Mouse (Mus musculus) left cerebral cortex, adult 18-20 months (tissue): ENCODE results near the gene Ptpn1. TPM values are rescaled to one million over a fixed set of nuclear protein-coding genes. Genes with fewer than 3 reads are reported as not detected.

Experiments used
- DNase-seq, 2 experiments: peaks; one replicate each; pipeline ENCODE4 v3.0.0; 2021 to 2022; ENCODE audit warnings: low spot score in 2 of 2, mixed read lengths in 1 of 2
- total RNA-seq, 2 experiments: library from RNA; stranded (reverse); gene quantifications; 2 replicates each; pipeline ENCODE4 v1.2.3; 2021

Ptpn1 gene
- total RNA-seq, 2 experiments from 2014 or later, result 60.8 to 62.7 TPM

DNA sequence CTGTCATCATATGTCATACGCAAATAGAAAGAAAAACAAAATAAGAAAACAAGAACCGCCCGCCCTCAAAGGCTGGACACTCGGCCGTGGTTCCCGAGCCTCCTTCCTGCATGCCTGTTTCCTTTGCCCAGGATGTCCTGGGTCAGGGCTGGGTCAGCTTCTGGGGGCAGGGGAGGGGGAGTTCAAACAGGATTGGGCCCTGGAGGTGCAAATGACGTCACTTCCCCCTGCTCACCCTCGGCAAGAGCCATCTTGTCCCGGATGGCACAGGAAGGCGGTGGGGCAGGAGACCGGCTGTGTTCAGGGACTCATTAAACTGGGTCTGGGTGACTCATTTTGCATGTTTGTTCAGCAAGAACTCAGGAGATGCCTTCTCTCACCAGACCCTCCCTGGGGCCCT lies 11.8 kb upstream of the Ptpn1 start:
- no peak for DNase-seq

DNA sequence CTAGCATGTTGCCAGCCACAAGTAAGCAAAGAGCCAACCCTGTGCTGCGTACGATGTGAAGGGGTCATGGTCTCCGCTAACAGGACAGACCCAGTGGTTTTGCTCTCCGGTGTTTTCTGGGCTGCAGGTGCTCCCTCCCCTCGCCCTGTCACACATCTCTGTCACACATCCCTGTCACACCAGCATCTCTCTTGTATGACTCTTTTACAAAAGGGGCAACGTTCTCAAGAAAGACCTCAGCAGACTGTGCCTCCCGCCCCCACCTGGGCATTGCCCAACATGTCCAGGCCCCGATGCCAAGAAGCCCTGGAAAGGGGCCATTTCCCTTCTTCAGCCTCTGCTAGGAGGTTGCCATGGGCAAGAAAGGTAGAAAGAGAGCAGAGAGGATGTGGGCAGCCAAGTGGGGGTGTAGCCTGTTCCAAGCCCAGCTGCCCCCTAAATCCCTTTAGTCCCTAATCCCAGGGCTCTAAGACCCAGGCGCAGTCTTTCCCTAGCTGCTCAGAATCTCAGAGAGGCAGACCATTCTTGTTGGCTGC lies 10.8 kb upstream of the Ptpn1 start:
- no peak for DNase-seq

- no peak for DNase-seq
Observed at GRCm38 (mm10) chr2:167921823-167922222, 10.0 kb upstream of the Ptpn1 start.

DNA sequence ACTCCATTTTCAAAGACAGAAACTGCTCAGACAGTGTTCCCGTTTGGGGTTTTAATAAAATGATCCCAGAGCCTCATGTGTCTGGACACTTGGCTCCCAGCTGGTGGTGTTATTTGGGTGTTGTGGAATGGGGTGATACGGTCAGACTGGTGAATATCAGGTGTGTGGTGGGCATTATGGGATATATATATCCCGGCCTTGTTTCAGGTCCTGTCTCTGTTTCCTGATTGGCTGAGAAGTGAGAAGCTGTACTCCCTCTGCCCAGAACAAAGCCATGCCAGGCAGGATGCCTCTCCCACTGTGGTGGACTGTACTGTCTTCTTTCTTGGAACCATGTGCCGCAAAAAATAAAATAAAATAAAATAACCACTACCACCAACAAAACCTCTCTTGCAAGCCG lies 7.8 kb upstream of the Ptpn1 start:
- DNase-seq, result no peak

DNA sequence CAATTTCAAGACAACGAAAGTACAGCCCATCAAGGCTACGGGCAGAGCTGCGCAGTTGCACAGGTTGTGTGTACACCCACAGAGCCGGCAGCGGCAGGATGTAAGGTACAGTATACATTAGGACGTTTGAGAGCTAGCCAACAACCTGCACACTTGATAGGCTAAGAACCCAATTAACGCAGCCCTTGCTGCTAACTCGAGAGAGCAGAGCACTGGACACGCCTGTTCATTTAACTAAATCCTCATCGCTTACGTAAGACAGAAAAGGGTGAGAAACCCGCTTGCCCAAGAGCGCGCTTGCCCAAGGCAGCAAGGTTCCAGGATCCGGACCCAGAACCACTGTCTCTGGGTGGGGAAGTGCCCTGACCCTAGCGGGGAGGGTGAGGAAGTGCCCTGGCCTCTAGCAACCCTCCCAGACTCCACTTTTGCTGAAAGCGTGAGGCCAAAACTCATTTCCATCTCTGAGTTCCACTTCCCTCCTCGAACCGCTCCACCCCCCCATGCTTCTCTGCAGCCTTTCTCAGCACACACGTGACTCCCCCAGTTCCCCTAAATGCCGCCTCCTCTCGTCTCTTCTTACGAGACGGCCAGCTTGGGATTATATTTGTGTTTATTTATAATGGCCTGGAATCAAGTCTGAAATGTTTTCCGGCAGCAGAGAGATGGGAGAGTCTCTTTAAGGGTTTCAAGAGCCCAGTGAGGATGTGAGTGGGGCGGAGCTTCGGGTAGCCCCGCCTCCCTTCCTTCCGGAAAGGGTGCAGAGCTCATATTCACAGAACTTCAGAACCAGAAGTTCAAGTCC lies 6.9 kb upstream of the Ptpn1 start:
- DNase-seq, result peak; percentile 73 to 78

DNA sequence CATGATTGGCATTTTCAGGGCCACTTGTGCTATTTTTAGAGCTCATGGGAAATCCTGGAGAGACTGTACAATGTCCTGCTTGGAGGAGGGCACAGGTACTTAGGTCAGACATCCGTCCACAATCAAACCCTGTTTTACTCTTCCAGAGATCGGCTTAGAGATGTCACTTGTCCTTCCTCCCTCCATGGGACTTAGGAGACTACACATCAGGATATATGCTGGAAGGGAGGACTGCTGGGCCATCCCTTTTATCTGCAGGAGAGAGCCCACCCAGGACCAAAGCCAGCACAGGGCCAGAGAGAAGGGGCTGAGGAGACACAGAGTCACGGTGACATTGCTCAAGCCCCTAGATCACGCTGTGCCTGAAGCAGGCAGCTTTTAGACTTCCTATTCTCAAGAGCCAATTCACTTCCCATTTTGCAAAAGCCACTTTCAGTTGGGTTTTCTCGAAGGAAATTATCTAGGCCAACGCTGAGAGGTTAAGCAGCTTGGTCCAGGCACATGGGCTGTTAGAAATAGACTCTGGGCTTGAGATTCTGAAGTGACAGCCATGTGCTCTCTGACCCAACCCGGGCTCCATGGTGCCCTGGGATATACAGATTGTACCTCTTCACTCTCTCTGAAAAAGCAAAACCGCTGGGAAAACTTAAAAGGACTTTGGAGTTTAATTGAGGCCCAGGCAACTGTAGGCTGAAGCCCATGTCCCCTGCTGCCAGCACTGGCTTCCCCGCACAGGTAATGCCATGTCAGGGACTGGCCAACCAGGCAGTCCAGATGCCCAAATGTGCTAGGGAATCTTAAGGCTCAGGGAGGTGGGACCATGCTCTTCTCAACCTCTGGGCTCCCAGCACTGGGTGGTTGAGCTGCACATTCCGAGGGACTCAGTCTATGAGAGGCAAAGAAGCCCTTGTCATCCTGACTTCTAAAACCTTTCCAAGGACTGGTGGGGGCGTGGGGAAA lies 5.7 kb upstream of the Ptpn1 start:
- DNase-seq, result no peak

- no peak for DNase-seq
Observed at GRCm38 (mm10) chr2:167928002-167928526, 3.8 kb upstream of the Ptpn1 start.

GRCm38 (mm10) chr2:167928972-167929371 lies 2.9 kb upstream of the Ptpn1 start:
- no peak for DNase-seq

GRCm38 (mm10) chr2:167930975-167931374 lies 882 bp upstream of the Ptpn1 start:
- DNase-seq, result no peak

GRCm38 (mm10) chr2:167932727-167933231 lies 922 bp downstream of the Ptpn1 start:
- no peak for DNase-seq

- no peak for DNase-seq
Observed at GRCm38 (mm10) chr2:167933397-167933796, 1.5 kb downstream of the Ptpn1 start.

GRCm38 (mm10) chr2:167935956-167936355 lies 4.1 kb downstream of the Ptpn1 start:
- no peak for DNase-seq

GRCm38 (mm10) chr2:167938786-167939185 lies 6.9 kb downstream of the Ptpn1 start:
- DNase-seq, result no peak

- no peak for DNase-seq
Observed at GRCm38 (mm10) chr2:167939204-167939603, 7.3 kb downstream of the Ptpn1 start.

- DNase-seq, result no peak
Observed at GRCm38 (mm10) chr2:167939632-167940399, 8.0 kb downstream of the Ptpn1 start.

DNA sequence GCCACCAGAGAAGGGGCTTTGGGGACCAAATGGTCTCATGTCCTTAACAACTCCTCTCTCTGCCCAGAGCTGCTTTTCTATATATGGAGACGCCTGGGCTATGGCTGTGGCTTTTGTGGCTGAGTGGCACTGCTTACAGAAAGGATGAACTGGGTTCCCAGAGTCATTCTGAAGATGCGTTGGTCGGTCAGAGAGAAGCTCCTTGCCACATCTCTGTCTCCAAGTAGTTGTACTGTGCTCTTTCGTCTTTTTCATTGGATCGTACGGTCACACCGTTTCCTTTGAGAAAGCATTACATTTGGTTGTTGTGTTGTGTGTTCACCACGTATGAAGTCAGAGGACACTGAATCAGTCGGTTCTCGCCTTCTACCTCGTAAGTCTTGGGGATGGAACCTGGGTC lies 8.8 kb downstream of the Ptpn1 start:
- DNase-seq, result no peak

DNA sequence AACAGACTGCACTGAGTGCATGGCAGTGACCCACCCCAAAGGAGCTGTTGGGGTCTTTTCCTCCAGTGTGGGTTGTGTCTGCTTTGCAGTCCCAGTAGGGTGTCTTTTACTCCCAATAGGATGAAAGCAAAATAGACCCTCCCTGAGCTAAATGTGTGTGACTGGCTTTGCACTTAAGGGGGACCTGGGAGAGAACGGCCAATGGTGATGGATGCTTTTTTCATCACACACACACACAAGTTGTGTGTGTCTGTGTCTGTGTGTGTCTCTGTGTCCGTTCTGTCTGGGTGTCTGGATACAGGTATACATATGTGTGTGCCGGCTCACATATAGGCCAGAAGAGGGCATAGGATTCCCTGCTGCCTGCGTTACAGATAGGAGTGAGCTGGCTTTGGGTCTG lies 9.5 kb downstream of the Ptpn1 start:
- no peak for DNase-seq

GRCm38 (mm10) chr2:167941745-167942176 lies 9.9 kb downstream of the Ptpn1 start:
- DNase-seq, result no peak

- peak; percentile 69 to 82 for DNase-seq
Observed at GRCm38 (mm10) chr2:167942199-167942925, 10.5 kb downstream of the Ptpn1 start.
